Mouse (Mus musculus) forebrain, embryonic 16.5 days (tissue): ENCODE results near the gene Oxnad1. TPM values are rescaled to one million over a fixed set of nuclear protein-coding genes. Genes with fewer than 3 reads are reported as not detected.

Experiments used
- ATAC-seq: fragments of 200-750 bp; cut with Nextera tagmentation; 2 replicates; pipeline ENCODE4 v1.8.0; 2017; ENCODE audit warnings: mild to moderate bottlenecking, moderate library complexity
- H3K27ac ChIP-seq: fragments of 300-500 bp; sonication (generic); 2 replicates; pipeline ENCODE4 v1.5.1; 2014; ENCODE audit warnings: low read length, control low read depth
- H3K27me3 ChIP-seq: fragments of 300-500 bp; sonication (generic); replicated peaks from 2 replicates; pipeline ENCODE4 v1.6.1; 2014; ENCODE audit warnings: low read length; ENCODE audit not compliant: control insufficient read depth, insufficient read depth
- H3K36me3 ChIP-seq: fragments of 300-500 bp; sonication (generic); 2 replicates; pipeline ENCODE4 v1.6.1; 2014; ENCODE audit not compliant: control insufficient read depth, insufficient read depth
- H3K4me1 ChIP-seq: fragments of 300-500 bp; sonication (generic); replicated peaks from 2 replicates; pipeline ENCODE4 v1.6.1; 2014; ENCODE audit warnings: low read length; ENCODE audit not compliant: control insufficient read depth, insufficient read depth
- H3K4me2 ChIP-seq: fragments of 300-500 bp; sonication (generic); 2 replicates; pipeline ENCODE4 v1.6.1; 2014; ENCODE audit warnings: mild to moderate bottlenecking, low read length, control low read depth
- H3K4me3 ChIP-seq: fragments of 300-500 bp; sonication (generic); replicated peaks from 2 replicates; pipeline ENCODE4 v1.5.1; 2014; ENCODE audit warnings: mild to moderate bottlenecking, low read length, control low read depth
- H3K9ac ChIP-seq: fragments of 300-500 bp; sonication (generic); replicated peaks from 2 replicates; pipeline ENCODE4 v1.6.1; 2014; ENCODE audit warnings: low read depth, low read length, control low read depth
- H3K9me3 ChIP-seq: fragments of 300-500 bp; sonication (generic); 2 replicates; pipeline ENCODE4 v1.6.1; 2016; ENCODE audit warnings: low read length; ENCODE audit not compliant: control insufficient read depth
- WGBS: fragments of 180-500 bp; shearing (Covaris S2); extraction: QIAGEN DNeasy Blood & Tissue Kit; methylation state at CpG from one replicate; pipeline ENCODE4 v1.1.7; 2014; 5-methylcytosine and 5-hydroxymethylcytosine counted together
- polyA plus RNA-seq: library from polyadenylated mRNA; unstranded; fragments of >200 nt; fragmentation: Nextera tagmentation; extraction: Ambion mirVana; gene quantifications from 2 replicates; pipeline ENCODE4 v1.2.1, GENCODE M21; 2015

Oxnad1 gene
- polyA plus RNA-seq, 1 experiment from 2014 or later = 22.6 TPM

GRCm38 (mm10) chr14:32056675-32057074 is 28.5 kb upstream of the Oxnad1 start:
- no peak overlapping the region for H3K9ac ChIP-seq
- H3K9me3 ChIP-seq = no peaks in the 10 kb centered on the region
- no peak overlapping the region for H3K27ac ChIP-seq
- no peak overlapping the region for H3K4me2 ChIP-seq
- ATAC-seq = no peak
- no peak overlapping the region for H3K4me3 ChIP-seq
- WGBS = 98% methylated on average over 2 of the region's 2 CpGs
- H3K27me3 ChIP-seq = no peaks in the 10 kb centered on the region
- no peaks in the 10 kb centered on the region for H3K36me3 ChIP-seq
- H3K4me1 ChIP-seq = no peaks in the 10 kb centered on the region

- ATAC-seq = no peak
- Histone ChIP-seq H3K4me3 (no peak overlapping the region), H3K4me1 (no peaks in the 10 kb centered on the region), H3K36me3 (no peaks in the 10 kb centered on the region), H3K4me2 (no peak overlapping the region), H3K9me3 (no peaks in the 10 kb centered on the region), H3K9ac (no peak overlapping the region), H3K27ac (no peak overlapping the region), H3K27me3 (no peaks in the 10 kb centered on the region)
- 84% methylated on average over 4 of the region's 4 CpGs for WGBS
These were observed 27.5 kb upstream of the Oxnad1 start for GRCm38 (mm10) chr14:32057664-32058063.

DNA sequence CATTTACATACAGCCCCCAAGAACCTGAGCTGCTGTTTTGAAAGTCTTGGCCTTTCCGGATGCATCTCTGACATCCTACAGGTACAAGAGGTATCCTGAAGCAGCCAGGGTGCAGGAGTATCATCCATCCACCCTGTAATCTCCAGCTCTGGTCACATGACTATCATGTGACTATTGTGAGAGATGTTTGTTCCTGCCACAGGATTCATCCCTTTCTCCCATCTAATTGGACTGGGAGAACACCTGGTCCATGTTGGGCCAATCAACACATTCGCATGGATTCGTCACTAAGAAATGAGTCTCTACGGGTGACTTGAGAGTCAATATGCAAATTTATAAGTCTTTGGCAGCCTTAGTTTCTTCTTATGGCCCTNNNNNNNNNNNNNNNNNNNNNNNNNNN is 23.8 kb upstream of the Oxnad1 start:
- no peaks in the 10 kb centered on the region for H3K27me3 ChIP-seq
- H3K4me1 ChIP-seq = no peaks in the 10 kb centered on the region
- no peak for ATAC-seq
- no peaks in the 10 kb centered on the region for H3K36me3 ChIP-seq
- no peak overlapping the region for H3K27ac ChIP-seq
- H3K4me2 ChIP-seq = no peak overlapping the region
- H3K9me3 ChIP-seq = peaks cover 5% of the 10 kb centered on the region; the same call in 1 of the 2 replicates
- no peak overlapping the region for H3K4me3 ChIP-seq
- H3K9ac ChIP-seq = no peak overlapping the region
- 89% methylated on average over 4 of the region's 4 CpGs for WGBS

DNA sequence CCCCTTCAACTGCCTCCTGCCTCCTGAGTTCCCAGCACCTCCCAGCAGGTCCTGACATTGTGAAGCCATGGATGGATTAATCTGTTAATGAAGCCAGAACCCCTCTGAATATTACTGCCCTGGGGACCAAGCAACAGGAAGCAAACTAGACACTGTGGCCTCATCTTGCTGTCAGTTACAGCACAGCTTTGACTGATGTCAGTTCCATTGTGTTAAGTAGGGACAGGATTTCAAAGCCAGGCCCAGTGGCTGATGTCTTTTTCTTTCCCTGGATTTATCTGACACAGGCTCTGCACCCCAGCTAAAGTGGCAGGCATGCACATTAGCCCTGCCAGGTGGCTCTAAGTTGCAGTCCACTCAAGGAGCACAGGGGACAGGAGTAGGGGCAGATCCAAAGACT is 12.4 kb upstream of the Oxnad1 start:
- Histone ChIP-seq H3K4me2 (no peak overlapping the region), H3K9ac (no peak overlapping the region), H3K27me3 (no peaks in the 10 kb centered on the region), H3K36me3 (no peaks in the 10 kb centered on the region), H3K4me1 (no peaks in the 10 kb centered on the region), H3K9me3 (no peaks in the 10 kb centered on the region), H3K27ac (no peak overlapping the region), H3K4me3 (no peak overlapping the region)
- no peak for ATAC-seq

DNA sequence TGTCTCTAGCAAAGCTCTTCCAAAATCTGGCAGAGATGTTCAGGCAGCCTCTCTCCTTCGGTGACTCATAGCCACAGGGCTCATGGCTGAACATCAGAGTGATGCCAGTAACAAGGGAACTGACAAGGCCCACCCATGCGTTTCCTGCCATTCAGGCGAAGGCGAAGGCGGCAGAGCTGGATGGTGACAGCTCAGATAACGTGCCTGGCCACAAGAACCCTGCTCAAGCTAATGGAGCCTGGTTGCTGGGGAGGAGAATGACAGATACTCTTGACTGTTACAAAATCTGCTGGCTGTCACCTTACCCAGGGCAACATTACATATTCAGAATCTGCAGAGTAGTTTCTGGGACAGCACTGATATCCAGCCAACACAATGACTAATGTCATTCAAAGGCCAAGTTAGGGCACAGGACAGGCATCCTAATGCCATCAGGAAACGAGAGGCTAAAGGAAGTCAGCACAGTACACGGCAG is 11.9 kb upstream of the Oxnad1 start:
- H3K4me1 ChIP-seq = no peaks in the 10 kb centered on the region
- H3K4me3 ChIP-seq = no peak overlapping the region
- H3K27me3 ChIP-seq = no peaks in the 10 kb centered on the region
- H3K9me3 ChIP-seq = no peaks in the 10 kb centered on the region
- 68% methylated on average over 8 of the region's 8 CpGs for WGBS
- no peak overlapping the region for H3K9ac ChIP-seq
- no peaks in the 10 kb centered on the region for H3K36me3 ChIP-seq
- H3K4me2 ChIP-seq = no peak overlapping the region
- no peak overlapping the region for H3K27ac ChIP-seq
- no peak for ATAC-seq

DNA sequence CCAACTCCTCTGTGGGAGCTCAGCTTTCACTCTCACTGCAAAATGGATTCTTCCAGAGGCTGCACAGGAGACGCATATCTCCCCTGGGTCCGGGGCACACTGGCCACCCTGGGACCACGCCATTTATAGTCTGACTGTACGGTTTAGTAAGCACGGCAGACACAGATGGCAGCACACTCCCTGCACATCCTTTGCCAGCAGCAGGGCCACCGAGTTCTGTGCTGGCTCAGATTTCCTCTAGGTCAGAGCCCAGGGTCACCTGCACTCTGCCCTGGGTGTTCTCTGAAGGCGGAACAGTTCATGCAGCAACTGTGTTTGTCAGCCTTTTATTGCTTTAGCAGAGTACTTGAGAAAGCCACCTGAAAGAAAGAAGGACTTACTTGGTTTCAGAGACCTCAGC is 11.3 kb upstream of the Oxnad1 start:
- no peak for ATAC-seq

GRCm38 (mm10) chr14:32076896-32077575 is 8.1 kb upstream of the Oxnad1 start:
- Histone ChIP-seq H3K27ac (no peak overlapping the region), H3K4me2 (no peak overlapping the region), H3K4me1 (no peaks in the 10 kb centered on the region), H3K4me3 (no peak overlapping the region), H3K27me3 (no peaks in the 10 kb centered on the region), H3K36me3 (peaks cover 10% of the 10 kb centered on the region; the same call in 1 of the 2 replicates), H3K9me3 (no peaks in the 10 kb centered on the region), H3K9ac (no peak overlapping the region)
- ATAC-seq = peak; percentile 45; the same call in 1 of the 2 replicates
- WGBS = 53% methylated on average over 8 of the region's 8 CpGs

More for the DNA sequence above, 11.3 kb upstream of the Oxnad1 start:
- Histone ChIP-seq H3K9ac (no peak overlapping the region), H3K27me3 (no peaks in the 10 kb centered on the region), H3K9me3 (no peaks in the 10 kb centered on the region), H3K4me2 (no peak overlapping the region), H3K27ac (no peak overlapping the region), H3K4me3 (no peak overlapping the region), H3K36me3 (no peaks in the 10 kb centered on the region), H3K4me1 (no peaks in the 10 kb centered on the region)
- 83% methylated on average over 7 of the region's 7 CpGs for WGBS

DNA sequence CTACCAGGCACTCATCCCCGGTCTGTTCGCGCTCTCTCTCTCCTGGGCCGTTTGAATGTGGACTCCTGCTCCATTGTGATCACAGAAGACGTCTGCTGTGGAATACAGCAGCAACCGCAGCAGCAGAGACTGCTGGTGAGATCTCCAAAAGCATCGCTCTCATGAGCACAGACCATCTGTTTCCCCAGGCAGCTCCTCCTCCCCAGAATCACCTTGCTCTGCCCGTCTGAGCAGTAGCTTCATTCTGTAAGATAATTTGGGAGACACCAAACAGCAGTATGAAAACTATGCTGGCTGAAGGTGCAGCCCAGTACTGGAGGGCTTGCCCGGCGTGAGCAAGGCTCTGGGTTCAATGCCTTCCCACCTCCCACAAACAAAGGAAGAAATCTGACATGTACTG is 4.1 kb upstream of the Oxnad1 start:
- Histone ChIP-seq H3K4me1 (peaks cover 3% of the 10 kb centered on the region), H3K4me3 (no peak overlapping the region), H3K27me3 (no peaks in the 10 kb centered on the region), H3K27ac (no peak overlapping the region), H3K36me3 (peaks cover 10% of the 10 kb centered on the region; the same call in 1 of the 2 replicates), H3K9ac (no peak overlapping the region), H3K4me2 (no peak overlapping the region), H3K9me3 (no peaks in the 10 kb centered on the region)
- 79% methylated on average over 10 of the region's 10 CpGs for WGBS
- no peak for ATAC-seq

GRCm38 (mm10) chr14:32082891-32083290 is 2.3 kb upstream of the Oxnad1 start:
- Histone ChIP-seq H3K9me3 (no peaks in the 10 kb centered on the region), H3K4me3 (no peak overlapping the region), H3K4me1 (peaks cover 10% of the 10 kb centered on the region), H3K27ac (no peak overlapping the region), H3K4me2 (no peak overlapping the region), H3K27me3 (no peaks in the 10 kb centered on the region), H3K36me3 (peaks cover 10% of the 10 kb centered on the region; the same call in 1 of the 2 replicates), H3K9ac (no peak overlapping the region)
- 92% methylated on average over 6 of the region's 6 CpGs for WGBS
- ATAC-seq = no peak
